Mouse (Mus musculus): ENCODE data around the gene Rnf169.

GRCm38 (mm10) chr7:99919164-99919563 lies 61.1 kb downstream of the Rnf169 start:
- TF ChIP-seq CTCF (IDR thresholded peaks at IDR 0.05; ENCODE audit: extremely low read depth, insufficient read length, insufficient replicate concordance, low read depth, low read length) (no peak), POLR2A (IDR thresholded peaks at IDR 0.05; ENCODE audit: low read depth, low read length) (no peak)
